Mouse (Mus musculus) liver, embryonic 13.5 days (tissue): Measurements from ENCODE around the gene Nkx1-1. TPM values are rescaled to one million over a fixed set of nuclear protein-coding genes. Genes with fewer than 3 reads are reported as not detected.

Source experiments
- ATAC-seq: fragments of 200-750 bp; cut with Nextera tagmentation; 2 replicates; pipeline ENCODE4 v1.8.0; 2017; ENCODE audit warnings: low read depth, mild to moderate bottlenecking, moderate number of reproducible peaks, moderate library complexity
- DNase-seq: peaks from one replicate; pipeline ENCODE4 v3.0.0; 2022
- H3K27ac ChIP-seq: fragments of 300-500 bp; sonication (generic); 2 replicates; pipeline ENCODE4 v1.5.1; 2015; ENCODE audit warnings: moderate library complexity, mild to moderate bottlenecking, inconsistent platforms
- H3K27me3 ChIP-seq: fragments of 300-500 bp; sonication (generic); 2 replicates; pipeline ENCODE4 v1.6.1; 2015; ENCODE audit warnings: mild to moderate bottlenecking, inconsistent platforms
- H3K36me3 ChIP-seq: fragments of 300-500 bp; sonication (generic); 2 replicates; pipeline ENCODE4 v1.6.1; 2015; ENCODE audit warnings: mild to moderate bottlenecking, inconsistent platforms
- H3K4me1 ChIP-seq: fragments of 300-500 bp; sonication (generic); replicated peaks from 2 replicates; pipeline ENCODE4 v1.6.1; 2015; ENCODE audit warnings: inconsistent platforms
- H3K4me2 ChIP-seq: fragments of 300-500 bp; sonication (generic); 2 replicates; pipeline ENCODE4 v1.6.1; 2015; ENCODE audit warnings: inconsistent platforms, mild to moderate bottlenecking, moderate library complexity
- H3K4me3 ChIP-seq: fragments of 300-500 bp; sonication (generic); replicated peaks from 2 replicates; pipeline ENCODE4 v1.5.1; 2015; ENCODE audit warnings: mild to moderate bottlenecking, inconsistent platforms
- H3K9ac ChIP-seq: fragments of 300-500 bp; sonication (generic); 2 replicates; pipeline ENCODE4 v1.6.1; 2015; ENCODE audit warnings: mild to moderate bottlenecking, inconsistent platforms
- H3K9me3 ChIP-seq: fragments of 300-500 bp; sonication (generic); replicated peaks from 2 replicates; pipeline ENCODE4 v1.6.1; 2016; ENCODE audit warnings: inconsistent platforms
- WGBS: fragments of 180-500 bp; shearing (Covaris S2); methylation state at CpG from one replicate; pipeline ENCODE4 v1.1.7; 2015; ENCODE audit not compliant: insufficient replicate concordance; 5-methylcytosine and 5-hydroxymethylcytosine counted together
- polyA plus RNA-seq: library from polyadenylated mRNA; unstranded; fragments of >200 nt; fragmentation: Nextera tagmentation; extraction: Ambion mirVana; gene quantifications from 2 replicates; pipeline ENCODE4 v1.2.1, GENCODE M21; 2015

Gene Nkx1-1
- polyA plus RNA-seq, 1 experiment from 2014 or later: not detected

DNA sequence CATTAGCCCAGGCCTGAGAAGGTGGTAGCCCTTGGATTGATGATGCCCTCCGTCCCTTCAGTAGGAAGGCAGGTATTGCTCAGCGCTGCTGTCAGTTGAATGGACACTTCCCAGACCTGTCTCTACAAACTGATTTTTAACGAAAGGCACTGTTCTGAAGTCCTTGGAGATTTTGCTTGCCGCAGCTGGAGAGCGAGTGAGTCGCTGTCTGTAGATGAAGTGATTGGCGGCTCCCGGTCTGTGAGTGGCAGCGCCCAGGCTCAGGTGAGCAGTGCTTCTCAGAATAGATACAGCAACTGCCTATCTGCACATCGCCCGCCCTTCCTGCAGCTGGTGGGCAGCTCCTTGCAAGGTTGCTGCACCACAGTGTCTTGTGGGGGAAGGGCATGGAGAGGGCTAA, 38.1 kb downstream of the Nkx1-1 start:
- WGBS: 81% methylated on average over 11 of the region's 11 CpGs
- Histone ChIP-seq H3K4me2 (no peak overlapping the region), H3K27ac (no peak overlapping the region), H3K9me3 (no peaks in the 10 kb centered on the region), H3K9ac (no peak overlapping the region), H3K27me3 (no peaks in the 10 kb centered on the region), H3K4me1 (no peaks in the 10 kb centered on the region), H3K4me3 (no peak overlapping the region), H3K36me3 (peaks cover 15% of the 10 kb centered on the region)
- DNase-seq: no peak
- ATAC-seq: no peak

DNA sequence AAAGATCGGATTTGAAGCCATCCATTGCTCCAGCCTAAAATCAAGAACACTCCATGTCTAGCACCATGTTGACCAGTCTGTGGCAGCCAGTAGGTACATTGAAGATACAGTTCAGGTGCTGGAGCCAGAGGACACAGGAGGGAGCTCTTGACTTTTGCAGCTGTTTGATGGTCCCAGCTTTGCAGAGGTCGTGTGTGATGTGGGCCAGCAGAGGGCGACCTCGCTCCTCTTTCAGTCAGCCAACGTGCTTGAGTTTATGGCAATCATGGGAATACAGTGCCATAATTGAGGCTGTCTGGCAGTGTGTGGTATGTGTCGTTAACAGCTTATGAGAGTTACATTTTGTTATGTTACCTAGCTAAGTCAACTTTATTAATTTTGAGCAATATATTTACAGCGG, 40.0 kb downstream of the Nkx1-1 start:
- H3K4me3 ChIP-seq: no peak overlapping the region
- H3K4me2 ChIP-seq: no peak overlapping the region
- H3K27me3 ChIP-seq: no peaks in the 10 kb centered on the region
- no peak overlapping the region for H3K9ac ChIP-seq
- 19% methylated on average over 7 of the region's 7 CpGs for WGBS
- no peak overlapping the region for H3K27ac ChIP-seq
- ATAC-seq (no peak), DNase-seq (peak; percentile 51)
- no peaks in the 10 kb centered on the region for H3K9me3 ChIP-seq
- H3K36me3 ChIP-seq: peaks cover 22% of the 10 kb centered on the region
- H3K4me1 ChIP-seq: no peaks in the 10 kb centered on the region

DNA sequence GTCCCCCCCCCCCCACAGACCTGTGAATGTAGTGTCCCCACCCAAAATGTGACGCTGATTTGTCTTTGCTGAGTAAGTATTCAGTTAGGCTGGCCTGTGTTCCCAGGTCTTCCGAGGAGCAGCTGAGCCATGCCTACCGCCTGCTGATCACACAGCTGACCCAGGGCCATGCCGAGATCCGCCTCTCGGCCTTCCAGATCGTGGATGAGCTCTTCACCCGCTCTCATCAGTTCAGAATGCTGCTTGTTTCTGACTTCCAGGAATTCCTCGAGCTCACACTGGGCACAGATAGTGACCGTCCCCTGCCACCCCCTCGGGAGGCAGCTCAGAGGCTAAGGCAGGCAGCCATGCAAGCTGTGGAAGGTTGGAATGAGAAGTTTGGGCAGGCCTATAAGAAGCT, 46.2 kb downstream of the Nkx1-1 start:
- Histone ChIP-seq H3K4me2 (no peak overlapping the region), H3K27me3 (no peaks in the 10 kb centered on the region), H3K4me3 (no peak overlapping the region), H3K27ac (no peak overlapping the region), H3K9me3 (no peaks in the 10 kb centered on the region), H3K9ac (no peak overlapping the region), H3K36me3 (peaks cover 26% of the 10 kb centered on the region), H3K4me1 (no peaks in the 10 kb centered on the region)
- no peak for ATAC-seq
- 82% methylated on average over 11 of the region's 11 CpGs for WGBS
- DNase-seq: no peak

Other genes starting within 250 kb of the Nkx1-1 start
- 6.8 and 7.2 TPM in 2 replicates for gene Spon2, start 215.5 kb downstream of the Nkx1-1 start, polyA plus RNA-seq
- 212 and 215 TPM in 2 replicates for gene Ctbp1, start 159.0 kb downstream of the Nkx1-1 start, polyA plus RNA-seq
- gene Maea, start 98.5 kb downstream of the Nkx1-1 start, polyA plus RNA-seq: 54.9 and 58.2 TPM in 2 replicates
- 2.2 and 2.7 TPM in 2 replicates for gene Uvssa, start 55.4 kb downstream of the Nkx1-1 start, polyA plus RNA-seq
- gene Fam53a, start 195.7 kb upstream of the Nkx1-1 start, polyA plus RNA-seq: 26.7 and 31.3 TPM in 2 replicates
- 0.13 TPM in 1 of 2 replicates, not detected in the other for gene Gm9903, start 195.9 kb upstream of the Nkx1-1 start, polyA plus RNA-seq
- gene Slbp, start 218.6 kb upstream of the Nkx1-1 start, polyA plus RNA-seq: 319 and 390 TPM in 2 replicates
- 158 and 183 TPM in 2 replicates for gene Tacc3, start 224.2 kb upstream of the Nkx1-1 start, polyA plus RNA-seq
- 20.2 and 21.9 TPM in 2 replicates for gene Tmem129, start 224.4 kb upstream of the Nkx1-1 start, polyA plus RNA-seq